Mouse (Mus musculus): ENCODE data around the gene Bbs9. TPM values are rescaled to one million over a fixed set of nuclear protein-coding genes. Genes with fewer than 3 reads are reported as not detected.

The Bbs9 gene
- total and polyA plus RNA-seq, 2 experiments from 2014 or later: 22.6 to 40.0 TPM

DNA sequence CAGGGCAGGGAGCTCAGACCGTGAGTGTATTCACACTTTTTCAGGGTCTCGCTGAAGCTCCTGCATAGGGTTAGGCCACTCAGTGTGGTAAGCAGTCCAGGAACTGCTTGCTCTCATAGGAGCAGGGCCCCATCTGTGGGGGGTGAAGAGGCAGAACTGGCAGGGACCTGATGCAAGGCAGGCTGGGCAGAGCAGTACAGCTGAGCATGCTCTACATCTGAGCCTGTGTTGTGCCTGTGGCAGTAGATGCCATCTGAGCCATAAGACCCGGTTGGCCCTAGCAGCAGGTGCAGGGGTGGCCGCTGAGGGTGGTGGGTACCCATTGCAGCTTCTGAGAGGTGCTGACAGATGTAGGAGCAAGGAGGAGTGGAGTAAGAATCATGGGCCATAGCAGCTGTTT, 202.5 kb downstream of the Bbs9 start:
- ATAC-seq (ENCODE audit: low FRiP score): no peak
- Histone ChIP-seq H3K9ac (replicated peaks; ENCODE audit: low read length, poor library complexity, severe bottlenecking) (no peak overlapping the region), H3K36me3 (ENCODE audit: insufficient read depth, low read length) (no peaks in the 10 kb centered on the region), H3K27ac (ENCODE audit: low read depth, low read length) (no peak overlapping the region), H3K27me3 (ENCODE audit: insufficient read depth, low read length) (no peaks in the 10 kb centered on the region), H3K9me3 (ENCODE audit: low read length) (no peaks in the 10 kb centered on the region), H3K4me2 (ENCODE audit: low read depth, low read length, poor library complexity, severe bottlenecking) (no peak overlapping the region), H3K4me3 (ENCODE audit: low read depth, low read length) (no peak overlapping the region), H3K4me1 (ENCODE audit: insufficient read depth, low read length) (no peaks in the 10 kb centered on the region)
- no peak for DNase-seq (ENCODE audit: low spot score)
- no peak for TF ChIP-seq CTCF (IDR thresholded peaks at IDR 0.05)
- WGBS: 72% methylated on average over 4 of the region's 4 CpGs

DNA sequence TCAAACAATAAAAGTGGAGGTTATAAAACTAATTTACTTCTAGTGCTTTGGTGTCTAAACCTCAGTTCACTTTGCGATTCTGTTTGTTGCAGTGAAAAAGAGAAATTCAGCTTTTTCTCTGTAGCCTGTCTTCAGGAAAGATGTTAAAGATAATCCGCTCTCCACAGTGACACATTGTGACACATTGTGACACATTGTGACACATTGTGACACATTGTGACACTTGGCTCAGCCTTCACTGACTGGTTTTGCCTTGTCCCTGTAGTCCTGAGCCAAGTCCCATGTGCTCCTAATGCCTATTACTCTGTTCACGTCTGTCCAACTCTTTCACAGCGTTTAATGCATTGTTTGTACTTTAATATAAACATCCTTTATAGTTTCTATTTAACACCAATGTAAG, 203.0 kb downstream of the Bbs9 start:
- H3K9me3 ChIP-seq (ENCODE audit: low read length): no peaks in the 10 kb centered on the region
- no peaks in the 10 kb centered on the region for H3K27me3 ChIP-seq (ENCODE audit: insufficient read depth, low read length)
- peak; percentile 47; the same call in 1 of the 2 replicates for ATAC-seq (ENCODE audit: low FRiP score)
- no peaks in the 10 kb centered on the region for H3K36me3 ChIP-seq (ENCODE audit: insufficient read depth, low read length)
- no peak overlapping the region for H3K27ac ChIP-seq (ENCODE audit: low read depth, low read length)
- TF ChIP-seq CTCF (IDR thresholded peaks at IDR 0.05): no peak
- 73% methylated on average over 4 of the region's 4 CpGs for WGBS
- DNase-seq (ENCODE audit: low spot score): no peak
- H3K4me1 ChIP-seq (ENCODE audit: insufficient read depth, low read length): no peaks in the 10 kb centered on the region
- H3K4me3 ChIP-seq (ENCODE audit: low read depth, low read length): no peak overlapping the region
- H3K9ac ChIP-seq (replicated peaks; ENCODE audit: low read length, poor library complexity, severe bottlenecking): no peak overlapping the region
- no peak overlapping the region for H3K4me2 ChIP-seq (ENCODE audit: low read depth, low read length, poor library complexity, severe bottlenecking)

DNA sequence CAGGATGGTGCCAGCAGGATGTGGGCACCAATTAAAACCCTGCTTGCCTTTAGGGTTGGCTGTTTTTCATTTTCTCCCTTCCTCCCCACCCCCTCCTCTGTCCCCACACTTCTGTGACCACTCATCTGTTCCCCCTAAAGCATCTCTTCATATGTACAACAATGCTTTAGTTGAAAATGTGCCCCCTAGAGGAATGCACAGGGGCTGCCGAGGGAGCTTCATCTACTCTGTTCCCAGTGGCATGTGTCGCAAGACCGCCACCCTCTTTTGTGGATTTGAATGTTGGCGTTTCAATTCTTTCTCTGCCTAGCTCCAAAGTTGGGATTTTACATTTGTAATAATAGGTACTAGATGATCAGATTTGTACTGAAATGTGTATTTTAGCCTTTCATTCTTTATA, 204.0 kb downstream of the Bbs9 start:
- H3K4me1 ChIP-seq (ENCODE audit: insufficient read depth, low read length): no peaks in the 10 kb centered on the region
- no peaks in the 10 kb centered on the region for H3K27me3 ChIP-seq (ENCODE audit: insufficient read depth, low read length)
- no peak overlapping the region for H3K27ac ChIP-seq (ENCODE audit: low read depth, low read length)
- H3K9ac ChIP-seq (replicated peaks; ENCODE audit: low read length, poor library complexity, severe bottlenecking): no peak overlapping the region
- no peak overlapping the region for H3K4me2 ChIP-seq (ENCODE audit: low read depth, low read length, poor library complexity, severe bottlenecking)
- H3K9me3 ChIP-seq (ENCODE audit: low read length): no peaks in the 10 kb centered on the region
- no peak for DNase-seq (ENCODE audit: low spot score)
- no peak for ATAC-seq (ENCODE audit: low FRiP score)
- TF ChIP-seq CTCF (IDR thresholded peaks at IDR 0.05): peak; percentile 46
- WGBS: 80% methylated on average over 4 of the region's 4 CpGs
- H3K36me3 ChIP-seq (ENCODE audit: insufficient read depth, low read length): no peaks in the 10 kb centered on the region
- no peak overlapping the region for H3K4me3 ChIP-seq (ENCODE audit: low read depth, low read length)

DNA sequence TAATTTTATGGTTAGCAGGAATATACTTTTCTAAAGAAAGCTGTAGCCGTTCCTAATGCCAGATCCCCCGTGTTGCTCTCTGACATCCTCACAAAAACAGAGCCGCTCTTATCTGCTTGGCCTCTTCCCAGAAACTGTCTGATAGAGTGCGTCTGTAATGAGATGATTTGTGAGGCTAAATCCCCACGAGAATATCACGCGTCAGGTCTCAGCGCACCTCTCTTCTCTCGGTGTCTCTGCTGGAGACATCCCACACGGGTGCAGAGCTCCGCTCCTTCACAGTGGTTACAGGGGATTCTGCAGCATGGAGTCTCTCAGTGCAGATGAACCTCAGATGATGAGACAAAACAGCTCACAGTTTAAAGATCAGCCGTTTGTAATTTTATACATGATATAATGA, 204.5 kb downstream of the Bbs9 start:
- Histone ChIP-seq H3K36me3 (ENCODE audit: insufficient read depth, low read length) (no peaks in the 10 kb centered on the region), H3K27me3 (ENCODE audit: insufficient read depth, low read length) (no peaks in the 10 kb centered on the region), H3K4me1 (ENCODE audit: insufficient read depth, low read length) (no peaks in the 10 kb centered on the region), H3K9me3 (ENCODE audit: low read length) (no peaks in the 10 kb centered on the region), H3K9ac (replicated peaks; ENCODE audit: low read length, poor library complexity, severe bottlenecking) (no peak overlapping the region), H3K4me2 (ENCODE audit: low read depth, low read length, poor library complexity, severe bottlenecking) (0 out of 2 replicates have a peak overlapping the region, but pooled peaks have one; percentile 16), H3K27ac (ENCODE audit: low read depth, low read length) (no peak overlapping the region), H3K4me3 (ENCODE audit: low read depth, low read length) (no peak overlapping the region)
- 52% methylated on average over 12 of the region's 12 CpGs for WGBS
- DNase-seq (ENCODE audit: low spot score): peak; percentile 21
- TF ChIP-seq CTCF (IDR thresholded peaks at IDR 0.05): no peak
- ATAC-seq (ENCODE audit: low FRiP score): no peak

DNA sequence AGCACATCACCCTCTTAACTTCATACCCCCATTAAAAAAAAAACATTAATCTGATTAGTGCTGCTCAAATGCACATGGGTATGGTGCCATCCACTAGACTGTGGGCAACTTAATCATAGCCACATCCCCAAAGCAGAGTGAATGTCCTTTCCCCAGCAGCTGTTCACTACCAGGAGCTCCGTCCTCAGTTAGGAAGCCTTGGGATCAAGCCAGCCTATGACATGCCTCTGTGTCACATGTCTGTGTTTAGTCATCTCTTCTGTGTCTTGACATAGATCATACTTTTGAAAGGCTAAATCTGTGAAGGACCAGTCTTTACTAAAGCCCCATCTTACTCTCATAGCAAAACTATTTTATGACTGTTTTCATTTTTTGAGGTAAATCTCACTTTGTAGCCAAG, 205.0 kb downstream of the Bbs9 start:
- H3K4me2 ChIP-seq (ENCODE audit: low read depth, low read length, poor library complexity, severe bottlenecking): no peak overlapping the region
- WGBS: 70% methylated on average over 1 of the region's 1 CpGs
- TF ChIP-seq CTCF (IDR thresholded peaks at IDR 0.05): no peak
- ATAC-seq (ENCODE audit: low FRiP score): 0 out of 2 replicates have a peak, but pooled peaks have one; percentile 20
- H3K27me3 ChIP-seq (ENCODE audit: insufficient read depth, low read length): no peaks in the 10 kb centered on the region
- H3K4me3 ChIP-seq (ENCODE audit: low read depth, low read length): no peak overlapping the region
- H3K9ac ChIP-seq (replicated peaks; ENCODE audit: low read length, poor library complexity, severe bottlenecking): no peak overlapping the region
- peak; percentile 36 for DNase-seq (ENCODE audit: low spot score)
- no peak overlapping the region for H3K27ac ChIP-seq (ENCODE audit: low read depth, low read length)
- no peaks in the 10 kb centered on the region for H3K4me1 ChIP-seq (ENCODE audit: insufficient read depth, low read length)
- H3K9me3 ChIP-seq (ENCODE audit: low read length): no peaks in the 10 kb centered on the region
- no peaks in the 10 kb centered on the region for H3K36me3 ChIP-seq (ENCODE audit: insufficient read depth, low read length)

DNA sequence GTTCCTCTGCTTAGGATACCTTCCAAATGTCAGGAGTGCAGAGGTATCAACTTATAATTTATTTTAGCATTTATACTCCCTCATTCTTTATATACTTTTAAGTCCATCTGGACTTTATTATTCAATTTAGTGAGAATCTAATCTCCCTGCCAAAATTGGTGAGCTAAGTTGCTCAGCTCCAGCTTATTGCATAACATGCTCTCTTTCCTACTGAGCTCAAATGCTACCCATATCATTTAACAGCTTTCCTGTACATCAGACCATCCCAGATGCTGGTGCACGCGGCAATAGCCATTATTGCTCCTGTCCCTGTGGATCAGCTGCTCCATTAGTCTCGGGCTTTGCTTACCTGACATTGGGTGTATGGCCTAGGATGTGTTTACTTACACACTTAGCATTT, 208.3 kb downstream of the Bbs9 start:
- 74% methylated on average over 3 of the region's 3 CpGs for WGBS
- no peak for TF ChIP-seq CTCF (IDR thresholded peaks at IDR 0.05)
- H3K4me1 ChIP-seq (ENCODE audit: insufficient read depth, low read length): no peaks in the 10 kb centered on the region
- H3K9me3 ChIP-seq (ENCODE audit: low read length): no peaks in the 10 kb centered on the region
- H3K4me3 ChIP-seq (ENCODE audit: low read depth, low read length): no peak overlapping the region
- DNase-seq (ENCODE audit: low spot score) (no peak), ATAC-seq (ENCODE audit: low FRiP score) (no peak)
- no peaks in the 10 kb centered on the region for H3K36me3 ChIP-seq (ENCODE audit: insufficient read depth, low read length)
- H3K27me3 ChIP-seq (ENCODE audit: insufficient read depth, low read length): no peaks in the 10 kb centered on the region
- H3K9ac ChIP-seq (replicated peaks; ENCODE audit: low read length, poor library complexity, severe bottlenecking): no peak overlapping the region
- no peak overlapping the region for H3K27ac ChIP-seq (ENCODE audit: low read depth, low read length)
- H3K4me2 ChIP-seq (ENCODE audit: low read depth, low read length, poor library complexity, severe bottlenecking): no peak overlapping the region
